Mouse (Mus musculus): Measurements from ENCODE around the gene F12. TPM values are rescaled to one million over a fixed set of nuclear protein-coding genes. Genes with fewer than 3 reads are reported as not detected.
A peak's percentile ranks its signal among the peaks of the same experiment; 100 is the strongest.

The F12 gene
- not detected for polyA plus RNA-seq (2021)

DNA sequence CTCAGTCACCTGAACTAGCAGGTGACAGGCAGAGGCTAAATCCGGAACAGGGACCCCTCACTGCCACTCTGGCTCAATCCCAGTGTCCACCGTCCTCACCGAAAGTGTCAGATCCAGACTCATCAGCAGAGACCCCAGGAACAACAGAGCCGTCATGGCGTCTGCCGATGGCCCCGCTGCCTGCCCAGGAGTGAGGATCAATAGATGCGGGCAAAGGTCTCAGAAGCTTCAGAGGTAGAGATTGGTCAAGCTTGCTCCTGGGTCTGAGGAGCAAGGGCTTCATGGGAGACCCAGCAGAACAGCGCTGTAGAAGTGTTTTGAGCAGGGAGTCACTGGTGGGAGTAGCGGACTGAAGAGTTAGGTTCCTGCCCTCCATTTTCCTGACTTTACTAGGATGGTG, at the start of gene F12:
Gene F12, minus strand, starts transcription at position 181 of the 400 bp plus-strand sequence.
- H3K27me3 ChIP-seq, result no peaks in the 10 kb centered on the region
- ChIA-PET CTCF (no interaction called here), POLR2A (no interaction called here)
- no peak for TF ChIP-seq CTCF (IDR thresholded peaks at IDR 0.05)
- in situ Hi-C loops (cut with MboI; ENCODE audit: low pct_unique_long_range_greater_than_20kb), result loop anchor here (5.0 kb wide), 1 partner anchor 54 kb away; no protein-coding TSS in a partner anchor
- no peak for DNase-seq (ENCODE audit: low read depth, low spot score)
- no peak for ATAC-seq

DNA sequence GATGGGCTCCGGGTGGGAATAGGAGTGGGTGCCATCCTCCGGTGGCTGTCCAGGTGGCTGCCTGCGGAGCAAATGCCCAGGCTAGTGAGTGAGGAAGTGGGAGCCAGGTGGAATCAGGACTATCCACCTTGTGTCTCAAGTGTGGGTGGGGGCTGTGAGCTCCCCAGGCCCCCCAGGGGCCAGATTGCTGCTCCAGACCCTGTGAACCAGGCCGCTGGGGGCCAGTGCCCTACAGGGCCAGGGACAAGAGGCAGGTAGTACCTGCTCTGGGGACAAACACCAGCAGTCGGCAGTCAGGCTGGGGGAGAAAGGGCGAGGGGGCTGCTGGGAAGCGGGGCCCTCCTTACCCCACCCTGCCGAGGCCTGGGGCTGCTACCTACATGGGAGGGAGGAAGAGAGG, 49.7 kb upstream of the F12 start:
- ChIA-PET CTCF (no interaction called here), POLR2A (interaction anchor here (0.6 kb wide), 1 partner anchor 12 kb away, joined by 4 read pairs; the partner anchor contains the start of gene Prr7)
- no peak for ATAC-seq
- no peak for TF ChIP-seq CTCF (IDR thresholded peaks at IDR 0.05)
- no peaks in the 10 kb centered on the region for H3K27me3 ChIP-seq
- no peak for DNase-seq (ENCODE audit: low read depth, low spot score)
- in situ Hi-C loops (cut with MboI; ENCODE audit: low pct_unique_long_range_greater_than_20kb), result loop anchor here (5.0 kb wide), 1 partner anchor 36 kb away; the partner anchor contains the start of gene Pdlim7

DNA sequence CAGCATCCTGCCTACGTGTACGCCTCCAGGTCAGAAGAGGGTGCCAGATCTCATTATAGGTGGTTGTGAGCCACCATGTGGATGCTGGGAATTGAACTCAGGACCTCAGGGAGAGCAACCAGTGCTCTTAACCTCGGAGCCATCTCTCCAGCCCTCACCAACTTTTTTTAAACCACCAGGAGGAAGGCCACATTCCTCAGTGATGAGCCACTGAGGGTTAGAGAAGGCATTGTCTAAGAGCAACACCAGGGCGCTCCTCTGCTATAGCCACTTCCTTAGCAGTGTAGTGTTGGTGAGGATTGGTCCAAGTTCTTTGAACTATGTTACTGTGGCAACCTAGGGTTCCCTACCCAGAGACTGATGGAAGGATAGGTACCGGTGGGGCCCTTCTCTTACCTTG, 49.2 kb upstream of the F12 start:
- in situ Hi-C loops (cut with MboI; ENCODE audit: low pct_unique_long_range_greater_than_20kb), result loop anchor here (5.0 kb wide), 1 partner anchor 37 kb away; the partner anchor contains the start of gene Pdlim7
- no peaks in the 10 kb centered on the region for H3K27me3 ChIP-seq
- ChIA-PET CTCF (no interaction called here), POLR2A (interaction anchor here (0.6 kb wide), 1 partner anchor 12 kb away, joined by 4 read pairs; the partner anchor contains the start of gene Prr7)
- no peak for DNase-seq (ENCODE audit: low read depth, low spot score)
- ATAC-seq, result no peak
- no peak for TF ChIP-seq CTCF (IDR thresholded peaks at IDR 0.05)

DNA sequence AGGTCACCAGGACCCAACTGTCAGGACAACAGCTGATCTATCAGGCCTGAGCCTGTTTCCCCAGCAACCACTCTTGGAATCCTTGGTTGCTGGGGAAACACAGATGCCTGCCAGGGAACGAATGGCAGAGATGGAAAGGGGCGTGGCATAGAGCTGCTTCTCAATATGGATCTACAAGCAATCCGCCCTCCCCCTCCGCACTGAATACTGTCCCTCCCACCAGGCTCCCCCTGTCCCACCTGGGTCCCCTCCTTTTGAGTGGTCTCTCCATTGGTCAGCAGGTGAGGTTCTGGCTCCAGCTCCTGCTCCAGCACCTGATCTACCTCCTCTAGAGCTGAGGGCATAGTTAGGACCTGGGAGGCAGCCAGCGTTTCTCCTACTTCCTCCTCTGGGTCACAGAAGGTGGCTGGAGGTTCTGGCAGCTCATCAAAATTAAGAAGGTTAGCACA, 48.1 kb upstream of the F12 start:
- ChIA-PET CTCF (interaction anchor here (0.9 to 1.5 kb wide), 4 partner anchors 9 to 49 kb away, joined by 3 to 4 read pairs (median 4); partner anchors contain the start of gene Pdlim7), POLR2A (interaction anchor here (0.7 kb wide), 1 partner anchor 13 kb away, joined by 3 read pairs; no protein-coding TSS in a partner anchor)
- DNase-seq (ENCODE audit: low read depth, low spot score) (no peak), ATAC-seq (no peak)
- in situ Hi-C loops (cut with MboI; ENCODE audit: low pct_unique_long_range_greater_than_20kb), result loop anchor here (5.0 kb wide), 1 partner anchor 38 kb away; the partner anchor contains the start of gene Pdlim7
- TF ChIP-seq CTCF (IDR thresholded peaks at IDR 0.05), result no peak
- H3K27me3 ChIP-seq, result no peaks in the 10 kb centered on the region

DNA sequence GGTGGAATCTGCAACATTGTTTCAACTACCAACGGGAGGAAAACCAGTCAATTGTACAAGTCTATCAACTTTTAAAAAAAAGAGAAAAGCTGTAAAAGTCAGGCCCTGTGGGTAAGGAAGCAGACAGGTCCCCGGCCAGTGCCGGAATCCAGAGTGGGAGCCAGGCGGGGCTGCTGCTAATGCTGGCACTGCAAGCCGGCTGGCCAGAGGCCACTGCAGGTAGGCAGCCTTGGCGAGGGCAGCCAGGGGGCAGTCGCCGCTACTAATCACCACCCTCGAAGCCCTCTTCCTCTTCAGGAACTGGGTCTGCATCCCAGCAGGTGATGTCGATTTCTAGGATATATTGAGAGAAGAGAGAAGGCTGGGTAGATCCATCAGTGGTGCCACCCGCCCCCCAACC, 47.4 kb upstream of the F12 start:
- DNase-seq (ENCODE audit: low read depth, low spot score), result no peak
- TF ChIP-seq CTCF (IDR thresholded peaks at IDR 0.05), result no peak
- CTCF ChIA-PET, result interaction anchor here (0.9 to 1.5 kb wide), 4 partner anchors 9 to 48 kb away, joined by 3 to 4 read pairs (median 4); partner anchors contain the start of gene Pdlim7
- no peaks in the 10 kb centered on the region for H3K27me3 ChIP-seq
- in situ Hi-C loops (cut with MboI; ENCODE audit: low pct_unique_long_range_greater_than_20kb), result no loop called here
- POLR2A ChIA-PET, result interaction anchor here (0.7 kb wide), 1 partner anchor 13 kb away, joined by 3 read pairs; no protein-coding TSS in a partner anchor
- ATAC-seq, result no peak

DNA sequence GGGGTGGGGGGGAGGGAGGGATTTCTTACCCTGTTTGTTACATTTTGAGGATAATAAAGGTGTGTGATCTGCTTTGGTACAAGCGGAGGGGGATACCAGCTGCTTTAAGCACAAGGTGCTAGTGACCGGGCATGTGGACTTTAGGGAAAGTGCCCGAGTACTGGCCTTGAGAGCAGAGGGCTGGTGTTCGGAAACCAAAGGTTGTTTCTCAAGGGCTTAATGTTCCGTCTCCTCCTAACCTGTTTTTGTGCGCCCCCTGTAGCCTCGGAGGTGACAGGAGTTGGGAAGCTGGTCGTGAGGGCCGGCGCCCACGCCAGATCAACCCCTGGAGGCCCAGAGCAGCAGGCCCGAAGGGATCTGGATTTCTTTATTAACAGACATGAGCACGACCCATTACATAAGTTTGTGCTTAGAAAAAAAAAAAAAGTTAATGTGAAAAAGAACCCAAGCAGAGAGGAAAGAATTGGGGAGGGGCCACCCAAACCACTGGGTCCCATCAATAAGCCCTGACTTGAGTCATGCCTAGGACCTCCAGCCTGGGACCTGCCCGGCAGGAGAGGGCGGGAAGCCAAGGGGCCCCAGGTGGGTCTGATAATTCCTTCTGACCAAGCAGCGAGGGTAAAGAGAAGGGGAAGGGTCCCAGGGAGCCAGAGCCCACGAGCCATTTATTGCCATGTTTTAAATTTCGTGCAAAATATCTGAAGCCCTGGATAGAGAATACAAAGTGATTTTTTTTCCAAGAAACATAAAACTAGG, 46.7 kb upstream of the F12 start:
- POLR2A ChIA-PET, result interaction anchor here (2.3 kb wide), 1 partner anchor 40 kb away, joined by 7 read pairs; the partner anchor contains the start of gene Pdlim7
- TF ChIP-seq CTCF (IDR thresholded peaks at IDR 0.05), result no peak
- CTCF ChIA-PET, result interaction anchor here (1.5 kb wide), 1 partner anchor 48 kb away, joined by 4 read pairs; no protein-coding TSS in a partner anchor
- no peak for DNase-seq (ENCODE audit: low read depth, low spot score)
- in situ Hi-C loops (cut with MboI; ENCODE audit: low pct_unique_long_range_greater_than_20kb), result no loop called here
- H3K27me3 ChIP-seq, result no peaks in the 10 kb centered on the region
- ATAC-seq, result no peak

DNA sequence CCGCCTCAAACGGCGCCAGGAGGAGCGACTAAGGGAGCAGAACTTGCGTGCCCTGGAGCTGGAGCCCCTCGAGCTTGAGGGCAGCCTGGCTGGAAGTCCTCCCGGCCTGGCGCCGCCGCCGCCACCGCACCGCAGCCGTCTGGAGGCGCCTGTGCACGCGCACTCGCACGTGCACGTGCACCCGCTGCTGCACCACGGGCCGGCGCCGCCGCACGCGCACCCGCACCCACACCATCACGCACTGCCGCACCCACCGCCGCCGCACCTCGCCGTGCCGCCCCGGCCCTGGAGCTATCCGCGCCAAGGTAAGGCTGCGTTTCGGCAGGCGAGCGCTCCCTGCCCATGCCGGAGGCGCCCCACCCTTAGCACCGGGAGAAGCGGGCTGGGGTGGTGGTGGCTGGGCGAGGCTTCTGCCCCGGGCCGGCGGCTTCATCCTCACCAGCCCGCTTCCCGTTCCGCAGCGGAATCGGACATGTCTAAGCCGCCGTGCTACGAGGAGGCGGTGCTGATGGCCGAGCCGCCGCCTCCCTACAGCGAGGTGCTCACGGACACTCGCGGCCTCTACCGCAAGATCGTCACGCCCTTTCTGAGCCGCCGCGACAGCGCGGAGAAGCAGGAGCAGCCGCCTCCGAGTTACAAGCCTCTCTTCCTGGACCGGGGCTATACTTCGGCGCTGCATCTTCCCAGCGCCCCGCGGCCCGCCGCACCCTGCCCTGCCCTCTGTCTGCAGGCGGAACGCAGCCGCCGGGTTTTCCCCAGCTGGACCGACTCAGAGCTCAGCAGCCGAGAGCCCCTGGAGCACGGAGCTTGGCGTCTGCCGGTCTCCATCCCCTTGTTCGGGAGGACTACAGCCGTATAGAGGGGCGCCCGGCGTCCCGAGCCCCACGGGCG, 45.8 kb upstream of the F12 start:
- ChIA-PET POLR2A (interaction anchor here (0.8 to 2.3 kb wide), 5 partner anchors 9 to 55 kb away, joined by 3 to 9 read pairs (median 4); partner anchors contain the start of genes Pdlim7 and Prr7), CTCF (interaction anchor here (1.0 to 4.0 kb wide), 3 partner anchors 10 to 53 kb away, joined by 3 to 30 read pairs (median 7); no protein-coding TSS in a partner anchor)
- in situ Hi-C loops (cut with MboI; ENCODE audit: low pct_unique_long_range_greater_than_20kb), result no loop called here
- H3K27me3 ChIP-seq, result no peaks in the 10 kb centered on the region
- DNase-seq (ENCODE audit: low read depth, low spot score) (no peak), ATAC-seq (peak; percentile 24)
- TF ChIP-seq CTCF (IDR thresholded peaks at IDR 0.05), result no peak

DNA sequence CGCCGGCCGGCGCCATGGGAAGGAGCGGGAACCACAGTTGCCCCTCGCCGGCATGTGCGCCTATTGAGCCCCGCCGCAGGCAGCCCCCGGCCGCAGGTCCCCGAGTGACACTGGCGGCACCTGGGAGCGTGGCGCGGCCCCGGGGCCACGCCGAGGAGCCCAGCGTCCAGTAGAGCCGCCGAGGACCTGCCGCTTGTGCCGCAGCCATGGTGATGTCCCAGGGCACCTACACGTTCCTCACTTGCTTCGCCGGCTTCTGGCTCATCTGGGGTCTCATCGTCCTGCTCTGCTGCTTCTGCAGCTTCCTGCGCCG, 45.2 kb upstream of the F12 start:
- in situ Hi-C loops (cut with MboI; ENCODE audit: low pct_unique_long_range_greater_than_20kb), result no loop called here
- POLR2A ChIA-PET, result interaction anchor here (0.8 to 2.3 kb wide), 5 partner anchors 8 to 54 kb away, joined by 3 to 9 read pairs (median 4); partner anchors contain the start of genes Pdlim7 and Prr7
- CTCF ChIA-PET, result interaction anchor here (0.6 to 4.0 kb wide), 4 partner anchors 11 to 52 kb away, joined by 3 to 30 read pairs (median 5); partner anchors contain the start of gene Pdlim7

DNA sequence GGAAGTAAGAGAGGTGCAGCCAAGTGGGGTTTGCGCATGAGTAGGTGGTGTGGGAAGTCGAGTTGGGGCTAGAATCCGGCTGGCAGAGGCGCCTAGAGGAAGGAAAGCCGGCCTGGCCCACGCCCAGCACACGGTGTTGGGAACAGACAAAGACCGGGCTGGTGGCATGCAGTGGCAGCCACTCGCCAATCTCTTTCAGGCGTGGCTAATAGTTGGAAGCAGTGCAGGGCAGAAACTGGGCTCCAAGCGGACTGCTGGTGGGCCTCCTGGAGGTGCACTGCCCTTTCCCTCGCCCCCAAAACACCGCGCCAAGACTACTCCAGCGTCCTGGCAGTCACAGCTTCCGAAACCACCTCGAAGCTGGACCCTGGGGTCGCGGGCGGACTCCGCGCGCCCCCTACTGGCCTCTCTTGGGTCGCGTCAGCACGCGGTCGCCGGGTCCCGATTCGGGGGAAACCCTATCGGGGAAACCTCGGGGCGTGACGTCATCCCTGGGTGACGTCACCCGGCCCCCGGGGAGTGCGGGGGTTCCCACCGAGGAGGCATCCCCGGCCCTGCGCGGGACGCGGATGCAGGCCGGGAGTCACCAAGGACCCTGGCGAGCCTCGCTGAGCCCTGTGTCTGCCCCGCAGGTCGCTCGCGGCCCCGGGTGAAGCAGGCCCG, 44.7 kb upstream of the F12 start:
- CTCF ChIA-PET, result interaction anchor here (0.6 to 4.0 kb wide), 6 partner anchors 11 to 67 kb away, joined by 3 to 30 read pairs (median 7); partner anchors contain the start of genes Grk6 and Pdlim7
- no peak for TF ChIP-seq CTCF (IDR thresholded peaks at IDR 0.05)
- no peaks in the 10 kb centered on the region for H3K27me3 ChIP-seq
- DNase-seq (ENCODE audit: low read depth, low spot score), result peak; percentile 46
- POLR2A ChIA-PET, result interaction anchor here (1.2 to 2.3 kb wide), 5 partner anchors 10 to 54 kb away, joined by 3 to 9 read pairs (median 7); partner anchors contain the start of genes Grk6 and Pdlim7
- in situ Hi-C loops (cut with MboI; ENCODE audit: low pct_unique_long_range_greater_than_20kb), result no loop called here
- ATAC-seq, result peak; percentile 53

More for the DNA sequence above, 45.2 kb upstream of the F12 start:
- no peak for TF ChIP-seq CTCF (IDR thresholded peaks at IDR 0.05)
- ATAC-seq (no peak), DNase-seq (ENCODE audit: low read depth, low spot score) (no peak)
- no peaks in the 10 kb centered on the region for H3K27me3 ChIP-seq

Data from Patski (cell line).